Mouse (Mus musculus) lung, embryonic 16.5 days (tissue): ENCODE data around the gene Gigyf2. TPM values are rescaled to one million over a fixed set of nuclear protein-coding genes. Genes with fewer than 3 reads are reported as not detected.
A peak's percentile ranks its signal among the peaks of the same experiment; 100 is the strongest.

Experiments used
- ATAC-seq: fragments of 200-750 bp; cut with Nextera tagmentation; 2 replicates; pipeline ENCODE4 v1.8.0; 2017; ENCODE audit warnings: low read depth, mild to moderate bottlenecking, moderate library complexity
- H3K27ac ChIP-seq: fragments of 300-500 bp; sonication (generic); 2 replicates; pipeline ENCODE4 v1.5.1; 2014; ENCODE audit warnings: mild to moderate bottlenecking, control low read depth, low read length
- H3K27me3 ChIP-seq: fragments of 300-500 bp; sonication (generic); 2 replicates; pipeline ENCODE4 v1.6.1; 2014; ENCODE audit warnings: low read depth, low read length, mixed read lengths; ENCODE audit not compliant: control insufficient read depth, insufficient read depth
- H3K36me3 ChIP-seq: fragments of 300-500 bp; sonication (generic); 2 replicates; pipeline ENCODE4 v1.6.1; 2014; ENCODE audit warnings: low read length; ENCODE audit not compliant: control insufficient read depth, insufficient read depth
- H3K4me1 ChIP-seq: fragments of 300-500 bp; sonication (generic); replicated peaks from 2 replicates; pipeline ENCODE4 v1.6.1; 2014; ENCODE audit warnings: low read length, mixed read lengths; ENCODE audit not compliant: control insufficient read depth, insufficient read depth
- H3K4me2 ChIP-seq: fragments of 300-500 bp; sonication (generic); 2 replicates; pipeline ENCODE4 v1.6.1; 2014; ENCODE audit warnings: low read depth, low read length, control low read depth
- H3K4me3 ChIP-seq: fragments of 300-500 bp; sonication (generic); 2 replicates; pipeline ENCODE4 v1.5.1; 2014; ENCODE audit warnings: mild to moderate bottlenecking, low read length, control low read depth
- H3K9ac ChIP-seq: fragments of 300-500 bp; sonication (generic); 2 replicates; pipeline ENCODE4 v1.6.1; 2014; ENCODE audit warnings: low read length, control low read depth
- H3K9me3 ChIP-seq: fragments of 300-500 bp; sonication (generic); 2 replicates; pipeline ENCODE4 v1.6.1; 2016; ENCODE audit warnings: low read length; ENCODE audit not compliant: control insufficient read depth
- WGBS: fragments of 180-500 bp; shearing (Covaris S2); extraction: QIAGEN DNeasy Blood & Tissue Kit; methylation state at CpG from one replicate; pipeline ENCODE4 v1.1.7; 2014; 5-methylcytosine and 5-hydroxymethylcytosine counted together
- polyA plus RNA-seq: library from polyadenylated mRNA; unstranded; fragments of >200 nt; fragmentation: Nextera tagmentation; extraction: Ambion mirVana; gene quantifications from 2 replicates; pipeline ENCODE4 v1.2.1, GENCODE M21; 2015

The Gigyf2 gene
- polyA plus RNA-seq, 1 experiment from 2014 or later: 47.2 TPM

DNA sequence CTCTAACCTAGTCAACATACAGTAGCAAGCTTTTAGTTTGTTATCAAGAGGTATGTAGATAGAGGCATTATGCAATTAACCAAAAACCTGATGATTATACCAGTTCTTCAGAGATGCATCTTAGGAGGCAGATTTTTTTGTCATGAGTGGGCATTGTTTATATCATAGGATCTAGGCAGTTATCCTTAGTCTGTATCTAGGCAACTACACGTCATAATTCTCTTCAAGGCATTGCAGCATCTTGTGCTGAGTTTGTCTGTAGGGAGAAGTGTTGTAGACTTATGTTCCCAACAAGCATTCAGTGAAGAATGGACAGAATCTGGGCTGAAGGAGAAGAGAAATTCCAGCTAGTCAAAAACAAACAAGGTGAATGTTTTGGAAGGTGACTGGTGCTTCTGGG, 77.9 kb downstream of the Gigyf2 start:
- Histone ChIP-seq H3K4me2 (no peak overlapping the region), H3K9ac (no peak overlapping the region), H3K36me3 (peaks cover 17% of the 10 kb centered on the region), H3K27ac (no peak overlapping the region), H3K9me3 (no peaks in the 10 kb centered on the region), H3K4me1 (no peaks in the 10 kb centered on the region; the same call in 1 of the 2 replicates), H3K4me3 (no peak overlapping the region), H3K27me3 (no peaks in the 10 kb centered on the region)
- no peak for ATAC-seq
- WGBS: 79% methylated on average over 1 of the region's 1 CpGs

DNA sequence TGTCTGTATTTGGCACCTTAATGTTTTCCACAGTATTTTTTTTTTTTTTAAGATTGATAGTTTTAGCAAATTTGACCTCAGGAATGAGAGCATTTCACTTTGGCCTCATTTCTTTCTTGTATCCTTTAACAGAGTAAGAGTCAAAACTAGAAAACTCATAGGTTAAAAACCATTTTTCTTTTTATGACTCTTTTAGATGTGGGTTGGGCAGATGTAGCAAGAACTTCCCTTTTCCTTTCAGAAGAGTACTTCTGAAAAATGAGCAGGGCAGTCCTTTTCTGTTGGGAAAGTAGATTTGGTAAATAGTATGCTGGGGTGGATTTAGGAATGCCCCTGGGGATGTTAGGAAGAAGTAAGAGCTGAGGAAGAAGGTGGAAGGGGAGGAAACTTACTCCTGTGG, 79.2 kb downstream of the Gigyf2 start:
- no peak overlapping the region for H3K4me2 ChIP-seq
- no peak for ATAC-seq
- no peaks in the 10 kb centered on the region; the same call in 1 of the 2 replicates for H3K4me1 ChIP-seq
- no peak overlapping the region for H3K4me3 ChIP-seq
- no peaks in the 10 kb centered on the region for H3K27me3 ChIP-seq
- no peak overlapping the region for H3K27ac ChIP-seq
- no peak overlapping the region for H3K9ac ChIP-seq
- no peaks in the 10 kb centered on the region for H3K9me3 ChIP-seq
- H3K36me3 ChIP-seq: peaks cover 17% of the 10 kb centered on the region

DNA sequence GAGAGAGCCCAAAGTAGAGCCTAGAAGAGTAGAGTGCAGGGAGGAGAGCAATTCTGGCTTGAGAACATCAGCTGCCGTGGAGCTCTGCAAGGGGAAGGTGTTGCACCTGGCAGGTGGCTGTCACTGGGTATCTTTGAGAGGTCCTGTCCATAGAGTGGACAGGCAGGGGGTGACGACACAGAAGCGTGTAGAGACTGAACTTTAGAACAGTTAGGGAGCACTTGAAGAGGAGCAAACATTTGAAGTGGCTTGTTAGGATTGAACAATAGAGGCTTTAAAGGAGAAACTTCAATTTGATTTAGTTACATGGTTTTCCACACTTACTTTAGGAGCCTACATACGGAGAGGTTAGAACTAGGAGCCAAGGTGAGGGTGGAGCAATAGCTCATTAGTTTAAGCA, 82.6 kb downstream of the Gigyf2 start:
- H3K9ac ChIP-seq: no peak overlapping the region
- no peaks in the 10 kb centered on the region for H3K9me3 ChIP-seq
- no peaks in the 10 kb centered on the region for H3K27me3 ChIP-seq
- peak overlapping the region; percentile 16; the same call in 1 of the 2 replicates for H3K27ac ChIP-seq
- H3K4me1 ChIP-seq: no peaks in the 10 kb centered on the region; the same call in 1 of the 2 replicates
- H3K36me3 ChIP-seq: peaks cover 21% of the 10 kb centered on the region
- no peak overlapping the region for H3K4me2 ChIP-seq
- 61% methylated on average over 4 of the region's 4 CpGs for WGBS
- peak; percentile 85 for ATAC-seq
- no peak overlapping the region for H3K4me3 ChIP-seq

DNA sequence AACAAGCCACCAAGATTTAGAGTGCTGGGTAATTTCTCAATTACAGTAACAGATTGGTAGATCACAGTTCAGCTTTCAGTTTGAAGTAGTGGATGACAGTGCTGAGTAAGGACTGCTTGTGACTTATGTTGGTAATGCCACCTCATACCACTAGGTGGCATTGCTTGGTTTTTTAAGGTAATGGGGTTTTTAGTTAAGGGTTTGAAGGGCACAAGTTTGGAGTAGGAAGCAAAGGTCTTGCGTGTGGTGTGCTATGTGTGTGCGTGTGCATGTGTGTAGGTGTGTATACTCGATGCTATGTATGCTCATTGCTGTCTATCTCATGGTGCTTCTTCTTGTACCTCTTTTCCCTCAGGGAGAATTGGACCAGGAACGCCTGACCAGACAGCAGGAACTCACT, 91.9 kb downstream of the Gigyf2 start:
- ATAC-seq: no peak
- WGBS: 85% methylated on average over 4 of the region's 4 CpGs

DNA sequence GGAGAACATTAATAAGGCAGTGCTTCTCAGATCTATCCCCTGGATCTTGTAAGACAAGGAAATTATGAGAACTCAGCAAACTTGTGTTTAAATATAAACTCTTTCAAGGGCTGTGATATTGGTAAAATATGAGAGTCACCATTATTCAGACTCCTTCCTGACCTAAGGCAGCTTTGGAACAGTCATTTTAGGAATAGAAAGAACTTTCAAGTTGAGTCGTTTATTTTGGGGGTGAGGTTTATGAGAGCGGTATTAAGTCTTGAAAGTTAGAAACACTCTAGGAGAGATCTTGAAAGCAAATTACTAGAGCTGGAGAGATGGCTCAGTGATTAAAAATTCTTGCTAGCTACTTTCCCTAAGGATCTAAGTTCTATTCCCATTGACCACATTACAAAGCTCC, 108.3 kb downstream of the Gigyf2 start:
- Histone ChIP-seq H3K9me3 (no peaks in the 10 kb centered on the region), H3K4me2 (no peak overlapping the region), H3K9ac (no peak overlapping the region), H3K27me3 (no peaks in the 10 kb centered on the region), H3K4me1 (no peaks in the 10 kb centered on the region), H3K4me3 (no peak overlapping the region), H3K36me3 (peaks cover 36% of the 10 kb centered on the region), H3K27ac (no peak overlapping the region)
- WGBS: 85% methylated on average over 2 of the region's 2 CpGs
- ATAC-seq: no peak

More for the DNA sequence above, 91.9 kb downstream of the Gigyf2 start:
- Histone ChIP-seq H3K9ac (no peak overlapping the region), H3K36me3 (peaks cover 17% of the 10 kb centered on the region), H3K4me3 (no peak overlapping the region), H3K27ac (no peak overlapping the region), H3K27me3 (no peaks in the 10 kb centered on the region), H3K9me3 (no peaks in the 10 kb centered on the region), H3K4me1 (no peaks in the 10 kb centered on the region), H3K4me2 (no peak overlapping the region)

DNA sequence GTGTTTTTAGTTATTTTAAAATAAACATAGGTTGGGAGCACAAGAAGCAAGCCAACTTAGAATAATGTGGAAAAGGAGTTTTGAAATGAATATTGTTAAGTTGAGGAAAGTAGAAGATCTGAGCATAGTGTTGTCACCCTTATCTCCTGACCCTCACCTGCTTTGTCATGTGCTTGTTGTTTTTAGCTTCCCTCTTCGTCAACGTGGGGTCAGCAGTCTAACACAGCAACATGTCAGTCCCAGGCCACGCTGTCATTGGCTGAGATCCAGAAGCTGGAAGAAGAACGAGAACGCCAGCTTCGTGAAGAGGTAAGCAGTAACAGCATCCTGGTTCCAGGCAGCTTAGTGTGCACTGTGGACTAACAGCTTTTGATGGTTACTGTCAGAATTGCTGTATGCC, 109.8 kb downstream of the Gigyf2 start:
- no peaks in the 10 kb centered on the region for H3K4me1 ChIP-seq

DNA sequence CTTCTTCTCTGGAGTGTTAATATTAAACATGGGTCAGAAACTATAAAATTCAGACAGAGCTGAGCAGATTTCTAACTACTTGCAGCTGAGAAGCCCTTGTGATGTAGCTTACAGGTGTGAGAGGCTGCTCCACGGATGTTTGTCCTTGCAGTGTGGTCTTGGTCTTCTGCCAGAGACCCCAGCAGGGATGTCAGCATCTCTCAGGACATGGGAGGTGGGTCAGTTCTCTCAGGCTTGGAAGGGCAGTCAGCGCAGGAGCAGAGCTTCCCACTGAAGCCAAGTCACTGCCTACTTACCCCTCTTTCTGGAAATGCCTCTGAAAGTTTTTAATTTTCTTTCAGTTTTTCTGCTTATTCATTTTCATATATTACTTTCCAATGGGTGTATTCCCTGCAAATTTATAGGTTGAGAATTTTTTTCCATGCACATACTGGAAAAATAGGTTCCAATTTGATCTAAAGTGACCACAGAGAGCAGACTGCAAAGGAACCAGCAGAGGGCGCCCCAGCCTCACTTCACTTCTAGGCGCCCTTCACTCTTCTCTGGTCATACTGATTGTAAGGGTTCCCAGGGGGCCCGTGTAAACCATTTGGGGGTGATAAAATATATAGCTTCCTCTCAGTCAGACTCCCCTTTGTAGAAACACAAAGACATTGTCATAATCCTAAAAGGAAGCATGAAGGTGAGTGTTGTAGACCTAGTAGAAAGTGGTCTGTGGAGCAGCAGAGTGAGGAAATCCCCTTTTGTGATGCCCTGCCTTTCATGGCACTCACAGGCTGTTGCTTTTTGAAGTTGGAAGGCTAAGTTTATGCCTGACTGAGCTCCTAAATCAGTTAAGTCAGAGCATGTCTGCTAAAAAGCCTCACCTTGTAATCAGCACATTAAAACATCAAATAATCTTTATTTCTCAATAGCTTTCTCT, 120.6 kb downstream of the Gigyf2 start:
- WGBS: 34% methylated on average over 5 of the region's 5 CpGs
- H3K36me3 ChIP-seq: peaks cover 33% of the 10 kb centered on the region
- H3K27ac ChIP-seq: no peak overlapping the region
- no peak overlapping the region for H3K4me3 ChIP-seq
- H3K9me3 ChIP-seq: no peaks in the 10 kb centered on the region
- H3K4me1 ChIP-seq: no peaks in the 10 kb centered on the region
- H3K9ac ChIP-seq: no peak overlapping the region
- ATAC-seq: no peak
- H3K4me2 ChIP-seq: no peak overlapping the region
- H3K27me3 ChIP-seq: no peaks in the 10 kb centered on the region

More for the DNA sequence above, 109.8 kb downstream of the Gigyf2 start:
- no peak for ATAC-seq
- no peaks in the 10 kb centered on the region for H3K27me3 ChIP-seq
- no peak overlapping the region for H3K9ac ChIP-seq
- no peak overlapping the region for H3K4me3 ChIP-seq
- H3K4me2 ChIP-seq: no peak overlapping the region
- H3K36me3 ChIP-seq: peaks cover 44% of the 10 kb centered on the region
- 43% methylated on average over 6 of the region's 6 CpGs for WGBS
- no peaks in the 10 kb centered on the region for H3K9me3 ChIP-seq
- H3K27ac ChIP-seq: no peak overlapping the region

DNA sequence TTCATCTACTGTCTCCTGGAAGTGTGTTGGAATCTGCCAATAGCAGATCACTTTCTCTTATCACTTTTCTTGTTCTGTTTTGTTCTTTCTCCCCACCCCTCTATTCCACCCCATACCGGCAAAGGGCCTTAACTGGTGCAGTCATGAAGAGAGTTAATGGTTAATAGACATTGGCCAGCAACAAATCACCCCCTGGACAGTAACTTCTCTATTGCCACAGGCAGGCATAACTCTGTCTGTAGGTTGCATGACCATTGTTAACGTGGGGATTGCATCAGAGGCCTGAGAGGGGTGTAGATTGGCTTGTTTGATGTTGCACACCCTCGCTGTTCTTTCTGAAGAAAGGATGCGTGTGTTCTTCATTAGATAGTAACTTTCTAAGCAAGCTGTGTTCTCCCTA, 122.6 kb downstream of the Gigyf2 start:
- Histone ChIP-seq H3K4me2 (no peak overlapping the region), H3K27ac (no peak overlapping the region), H3K9me3 (no peaks in the 10 kb centered on the region), H3K4me3 (no peak overlapping the region), H3K36me3 (peaks cover 31% of the 10 kb centered on the region), H3K27me3 (no peaks in the 10 kb centered on the region), H3K9ac (no peak overlapping the region), H3K4me1 (no peaks in the 10 kb centered on the region)
- ATAC-seq: no peak
- 84% methylated on average over 4 of the region's 4 CpGs for WGBS

DNA sequence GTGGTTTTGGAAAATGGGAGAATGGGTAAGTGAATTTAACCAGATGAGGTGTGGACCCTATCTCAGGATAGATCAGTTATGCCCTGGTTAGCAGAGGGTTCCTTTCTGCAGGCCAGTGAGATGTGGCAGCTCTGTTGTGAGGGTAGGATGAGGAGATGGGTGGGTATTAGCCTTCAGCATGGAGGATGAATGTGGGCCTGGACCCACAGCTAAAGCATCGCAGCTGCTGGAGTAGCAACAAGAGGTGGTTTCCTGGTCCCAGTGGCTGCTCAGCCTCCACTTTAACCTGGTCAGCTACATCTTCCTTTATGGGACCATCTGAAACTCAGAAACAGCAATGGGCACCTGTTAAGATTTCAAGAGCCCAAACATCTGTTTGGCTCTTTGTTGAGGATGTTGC, 129.6 kb downstream of the Gigyf2 start:
- 86% methylated on average over 1 of the region's 1 CpGs for WGBS
- Histone ChIP-seq H3K4me1 (no peaks in the 10 kb centered on the region), H3K27ac (no peak overlapping the region), H3K9me3 (no peaks in the 10 kb centered on the region), H3K4me2 (no peak overlapping the region), H3K9ac (no peak overlapping the region), H3K27me3 (no peaks in the 10 kb centered on the region), H3K36me3 (no peaks in the 10 kb centered on the region), H3K4me3 (no peak overlapping the region)
- ATAC-seq: no peak
